Mouse (Mus musculus) midbrain, embryonic 14.5 days (tissue): ENCODE data around the gene Slc13a5. TPM values are rescaled to one million over a fixed set of nuclear protein-coding genes. Genes with fewer than 3 reads are reported as not detected.

ENCODE experiments used
- ATAC-seq: fragments of 200-750 bp; cut with Nextera tagmentation; 2 replicates; pipeline ENCODE4 v1.8.0; 2017; ENCODE audit warnings: moderate number of reproducible peaks, moderate library complexity; ENCODE audit not compliant: low FRiP score, low TSS enrichment
- DNase-seq: peaks from one replicate; pipeline ENCODE4 v3.0.0-alpha.2; 2015
- H3K27ac ChIP-seq: fragments of 300-500 bp; sonication (generic); replicated peaks from 2 replicates; pipeline ENCODE4 v1.5.1; 2014; ENCODE audit warnings: mild to moderate bottlenecking, low read depth, low read length, moderate library complexity
- H3K27me3 ChIP-seq: fragments of 300-500 bp; sonication (generic); 2 replicates; pipeline ENCODE4 v1.6.1; 2014; ENCODE audit warnings: low read length, control low read depth, mixed read lengths; ENCODE audit not compliant: control insufficient read depth, insufficient read depth
- H3K36me3 ChIP-seq: fragments of 300-500 bp; sonication (generic); 2 replicates; pipeline ENCODE4 v1.6.1; 2014; ENCODE audit warnings: low read length, control low read depth; ENCODE audit not compliant: control insufficient read depth, insufficient read depth
- H3K4me1 ChIP-seq: fragments of 300-500 bp; sonication (generic); 2 replicates; pipeline ENCODE4 v1.6.1; 2014; ENCODE audit warnings: mild to moderate bottlenecking, antibody characterized with exemption, low read length, control low read depth; ENCODE audit not compliant: control insufficient read depth, insufficient read depth
- H3K4me2 ChIP-seq: fragments of 300-500 bp; sonication (generic); 2 replicates; pipeline ENCODE4 v1.6.1; 2014; ENCODE audit warnings: mild to moderate bottlenecking, low read length, moderate library complexity
- H3K4me3 ChIP-seq: fragments of 300-500 bp; sonication (generic); replicated peaks from 2 replicates; pipeline ENCODE4 v1.5.1; 2014; ENCODE audit warnings: low read depth, low read length
- H3K9ac ChIP-seq: fragments of 300-500 bp; sonication (generic); replicated peaks from 2 replicates; pipeline ENCODE4 v1.6.1; 2014; ENCODE audit warnings: mild to moderate bottlenecking, low read length, moderate library complexity
- H3K9me3 ChIP-seq: fragments of 300-500 bp; sonication (generic); 2 replicates; pipeline ENCODE4 v1.6.1; 2016; ENCODE audit warnings: low read length, control low read depth, mixed read lengths; ENCODE audit not compliant: control insufficient read depth
- WGBS: fragments of 180-500 bp; shearing (Covaris S2); extraction: QIAGEN DNeasy Blood & Tissue Kit; methylation state at CpG from one replicate; pipeline ENCODE4 v1.1.7; 2014; 5-methylcytosine and 5-hydroxymethylcytosine counted together
- polyA plus RNA-seq: library from polyadenylated mRNA; unstranded; fragments of >200 nt; fragmentation: Nextera tagmentation; extraction: Ambion mirVana; gene quantifications from 2 replicates; pipeline ENCODE4 v1.2.1, GENCODE M21; 2014

Gene Slc13a5
- polyA plus RNA-seq, 1 experiment from 2014 or later = 1.0 TPM

GRCm38 (mm10) chr11:72293116-72293515 lies 26.1 kb upstream of the Slc13a5 start:
- no peaks in the 10 kb centered on the region for H3K27me3 ChIP-seq
- no peak overlapping the region for H3K27ac ChIP-seq
- H3K9me3 ChIP-seq = no peaks in the 10 kb centered on the region
- WGBS = 85% methylated on average over 2 of the region's 2 CpGs
- no peaks in the 10 kb centered on the region for H3K36me3 ChIP-seq
- no peak overlapping the region for H3K4me3 ChIP-seq
- H3K9ac ChIP-seq = no peak overlapping the region
- no peak overlapping the region for H3K4me2 ChIP-seq
- no peaks in the 10 kb centered on the region for H3K4me1 ChIP-seq
- ATAC-seq (no peak), DNase-seq (no peak)

- Histone ChIP-seq H3K4me1 (no peaks in the 10 kb centered on the region), H3K9me3 (no peaks in the 10 kb centered on the region), H3K9ac (no peak overlapping the region), H3K27ac (no peak overlapping the region), H3K27me3 (no peaks in the 10 kb centered on the region), H3K4me3 (no peak overlapping the region), H3K36me3 (no peaks in the 10 kb centered on the region), H3K4me2 (no peak overlapping the region)
- 92% methylated on average over 3 of the region's 3 CpGs for WGBS
- ATAC-seq = no peak
- DNase-seq = no peak
Measured at GRCm38 (mm10) chr11:72287543-72287942, 20.5 kb upstream of the Slc13a5 start.

- Histone ChIP-seq H3K4me1 (no peaks in the 10 kb centered on the region), H3K27me3 (no peaks in the 10 kb centered on the region), H3K4me2 (no peak overlapping the region), H3K9ac (no peak overlapping the region), H3K9me3 (no peaks in the 10 kb centered on the region), H3K4me3 (no peak overlapping the region), H3K27ac (no peak overlapping the region), H3K36me3 (no peaks in the 10 kb centered on the region)
- ATAC-seq (no peak), DNase-seq (no peak)
- 93% methylated on average over 2 of the region's 2 CpGs for WGBS
Measured at GRCm38 (mm10) chr11:72287126-72287525, 20.1 kb upstream of the Slc13a5 start.

GRCm38 (mm10) chr11:72286651-72287050 lies 19.6 kb upstream of the Slc13a5 start:
- H3K27ac ChIP-seq = no peak overlapping the region
- DNase-seq (no peak), ATAC-seq (no peak)
- H3K36me3 ChIP-seq = no peaks in the 10 kb centered on the region
- H3K4me2 ChIP-seq = no peak overlapping the region
- no peaks in the 10 kb centered on the region for H3K9me3 ChIP-seq
- no peaks in the 10 kb centered on the region for H3K27me3 ChIP-seq
- H3K4me1 ChIP-seq = no peaks in the 10 kb centered on the region
- H3K4me3 ChIP-seq = no peak overlapping the region
- no peak overlapping the region for H3K9ac ChIP-seq
- 91% methylated on average over 3 of the region's 3 CpGs for WGBS

GRCm38 (mm10) chr11:72285971-72286480 lies 19.0 kb upstream of the Slc13a5 start:
- Histone ChIP-seq H3K4me2 (no peak overlapping the region), H3K27ac (no peak overlapping the region), H3K4me1 (no peaks in the 10 kb centered on the region), H3K9me3 (no peaks in the 10 kb centered on the region), H3K36me3 (no peaks in the 10 kb centered on the region), H3K4me3 (no peak overlapping the region), H3K27me3 (no peaks in the 10 kb centered on the region), H3K9ac (no peak overlapping the region)
- DNase-seq (no peak), ATAC-seq (no peak)
- 81% methylated on average over 6 of the region's 6 CpGs for WGBS

GRCm38 (mm10) chr11:72284532-72285182 lies 17.6 kb upstream of the Slc13a5 start:
- ATAC-seq = no peak
- 88% methylated on average over 14 of the region's 14 CpGs for WGBS
- Histone ChIP-seq H3K9me3 (no peaks in the 10 kb centered on the region), H3K36me3 (no peaks in the 10 kb centered on the region), H3K27ac (no peak overlapping the region), H3K9ac (no peak overlapping the region), H3K4me1 (no peaks in the 10 kb centered on the region), H3K4me3 (no peak overlapping the region), H3K4me2 (no peak overlapping the region), H3K27me3 (no peaks in the 10 kb centered on the region)
- no peak for DNase-seq

GRCm38 (mm10) chr11:72283486-72284224 lies 16.6 kb upstream of the Slc13a5 start:
- ATAC-seq = no peak
- no peaks in the 10 kb centered on the region for H3K36me3 ChIP-seq
- H3K4me1 ChIP-seq = no peaks in the 10 kb centered on the region
- no peaks in the 10 kb centered on the region for H3K27me3 ChIP-seq
- no peak overlapping the region for H3K4me3 ChIP-seq
- no peak overlapping the region for H3K9ac ChIP-seq
- no peak overlapping the region for H3K4me2 ChIP-seq
- DNase-seq = no peak
- H3K27ac ChIP-seq = no peak overlapping the region
- WGBS = 93% methylated on average over 16 of the region's 16 CpGs
- no peaks in the 10 kb centered on the region for H3K9me3 ChIP-seq

- no peak for DNase-seq
- H3K4me2 ChIP-seq = no peak overlapping the region
- 73% methylated on average over 5 of the region's 5 CpGs for WGBS
- no peak overlapping the region for H3K4me3 ChIP-seq
- H3K9me3 ChIP-seq = no peaks in the 10 kb centered on the region
- ATAC-seq = no peak
- no peaks in the 10 kb centered on the region for H3K36me3 ChIP-seq
- H3K27me3 ChIP-seq = no peaks in the 10 kb centered on the region
- H3K9ac ChIP-seq = no peak overlapping the region
- no peaks in the 10 kb centered on the region for H3K4me1 ChIP-seq
- H3K27ac ChIP-seq = no peak overlapping the region
Measured at GRCm38 (mm10) chr11:72281852-72282400, 14.9 kb upstream of the Slc13a5 start.
